Mouse (Mus musculus) hematopoietic multipotent progenitor cell, adult 10-12 weeks (in vitro differentiated cells): ENCODE measurements around the gene Mgat4e. TPM values are rescaled to one million over a fixed set of nuclear protein-coding genes. Genes with fewer than 3 reads are reported as not detected.

ENCODE experiments used
- polyA plus RNA-seq: library from polyadenylated mRNA; stranded (reverse); fragments of >175 nt; gene quantifications from 2 replicates; pipeline ENCODE4 v1.2.3, GENCODE M21; 2012; ENCODE audit warnings: low replicate concordance

The Mgat4e gene
- not detected in 2 replicates for polyA plus RNA-seq

DNA sequence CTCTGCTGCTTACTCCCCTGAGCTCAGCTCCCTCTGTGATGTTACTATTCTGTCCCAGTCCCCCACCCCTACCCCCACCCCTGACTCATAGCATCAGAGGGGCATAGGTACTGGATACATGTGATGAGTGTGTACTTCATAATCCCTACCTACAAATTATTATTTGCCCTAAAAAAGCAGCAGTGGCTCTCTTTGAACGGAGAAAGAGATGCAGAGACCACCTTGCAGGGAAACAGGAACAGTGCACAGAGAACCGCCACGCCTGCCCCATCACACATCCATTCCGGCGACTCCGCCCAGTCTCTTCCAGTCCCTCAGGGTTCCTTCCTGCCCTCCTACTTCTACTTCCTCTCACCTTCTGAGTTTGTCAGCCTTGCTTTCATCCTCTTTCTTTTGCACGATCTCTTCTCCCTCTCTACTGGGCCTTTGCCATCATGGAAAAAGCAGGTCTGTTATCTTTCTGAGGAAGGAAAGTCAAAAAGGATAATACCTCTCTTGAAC, at the start of gene Mgat4e:
TSS of gene Mgat4e (minus strand) at position 51 of the 501 bp plus-strand sequence.

DNA sequence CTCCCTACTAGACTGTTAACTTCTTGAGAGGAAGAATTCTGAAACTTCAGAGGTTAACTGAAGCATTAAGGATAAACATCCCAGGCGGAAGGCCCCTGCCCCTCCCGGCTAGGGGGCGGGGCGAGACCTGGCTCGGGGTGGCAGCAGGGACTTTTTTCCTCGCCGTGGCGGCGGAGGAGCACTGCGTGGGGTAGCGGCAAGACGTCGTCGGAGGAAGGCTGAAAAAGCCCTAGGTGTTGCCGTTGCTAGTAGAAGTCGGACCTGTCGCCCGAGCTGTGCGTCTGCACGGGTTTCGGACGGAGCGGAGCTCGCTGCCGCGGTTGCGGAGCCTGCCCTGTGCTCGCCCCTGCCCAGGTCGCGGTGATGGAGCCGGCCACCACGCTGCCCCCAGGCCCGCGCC, 10.5 kb upstream of the Mgat4e start, which contains the start of gene Kdm5b:
TSS of gene Kdm5b (plus strand) at position 196 of the 400 bp plus-strand sequence.

DNA sequence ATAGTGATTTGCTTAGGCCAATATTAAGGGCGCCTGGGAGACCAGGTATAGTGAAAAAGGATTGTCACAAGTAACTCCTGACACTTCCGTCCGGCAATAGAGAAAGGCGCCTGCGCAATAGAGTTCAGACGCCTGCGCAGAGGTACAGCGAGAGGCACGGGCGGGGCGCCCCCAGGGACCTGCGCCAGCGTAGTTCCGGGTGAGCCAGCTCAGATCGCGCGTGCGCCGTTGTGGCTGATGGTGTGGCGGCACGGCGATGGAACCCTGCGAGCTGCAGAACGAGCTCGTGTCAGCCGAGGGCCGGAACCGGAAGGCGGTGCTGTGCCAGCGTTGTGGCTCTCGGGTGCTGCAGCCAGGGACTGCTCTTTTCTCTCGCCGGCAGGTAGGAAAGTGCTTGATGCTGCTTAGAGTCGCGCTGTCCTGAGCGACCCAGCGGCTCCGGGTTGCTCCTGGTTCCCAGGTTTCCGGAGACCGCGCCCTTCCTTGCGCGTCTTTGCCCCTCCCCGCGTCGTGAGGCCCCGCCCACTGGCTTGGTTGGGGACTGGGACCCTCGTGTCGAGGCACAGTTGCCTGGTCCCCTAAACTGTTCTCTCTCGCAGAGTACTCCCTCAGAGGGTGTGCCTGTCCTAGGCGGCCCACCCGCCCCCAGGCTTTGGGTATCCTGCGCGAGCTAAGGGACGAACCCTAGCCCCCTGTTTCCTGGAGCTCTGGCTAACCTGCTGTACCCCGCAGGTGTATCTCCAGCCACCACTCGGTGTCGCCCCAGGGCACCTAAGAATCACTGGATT, 54.9 kb downstream of the Mgat4e start, which contains the start of gene Rabif:
TSS of gene Rabif (plus strand) at position 221 of the 788 bp plus-strand sequence.

Other genes starting within 250 kb of the Mgat4e start
- gene Ppfia4, start 216.8 kb downstream of the Mgat4e start, polyA plus RNA-seq = 40.3 and 96.5 TPM in 2 replicates
- 18.8 and 32.9 TPM in 2 replicates for gene Tmem183a, start 187.7 kb downstream of the Mgat4e start, polyA plus RNA-seq
- not detected in 2 replicates for gene 4933406M09Rik, start 163.7 kb downstream of the Mgat4e start, polyA plus RNA-seq
- gene Cyb5r1, start 144.1 kb downstream of the Mgat4e start, polyA plus RNA-seq = 29.4 and 30.2 TPM in 2 replicates
- gene Adipor1, start 134.3 kb downstream of the Mgat4e start, polyA plus RNA-seq = 111 and 249 TPM in 2 replicates
- gene Klhl12, start 94.2 kb downstream of the Mgat4e start, polyA plus RNA-seq = 3.5 and 3.8 TPM in 2 replicates
- 6.0 and 15.6 TPM in 2 replicates for gene Rabif, start 55.0 kb downstream of the Mgat4e start, polyA plus RNA-seq
- 6.7 and 20.9 TPM in 2 replicates for gene Kdm5b, start 10.5 kb upstream of the Mgat4e start, polyA plus RNA-seq
- 0.02 TPM in 1 of 2 replicates, not detected in the other for gene Syt2, start 97.0 kb upstream of the Mgat4e start, polyA plus RNA-seq